Mouse (Mus musculus) right cerebral cortex, postnatal 4 days (tissue): ENCODE results near the gene Rtn2.
"Not testable (repeated sequence)": the region's sequence is repeated elsewhere in the genome, so short reads cannot be mapped to it uniquely, and the experiment has no call there.

Experiments
- DNase-seq: peaks from one replicate; pipeline ENCODE4 v3.0.0-alpha.2; 2022

The Rtn2 gene

GRCm38 (mm10) chr7:19269721-19270441 lies 12.5 kb upstream of the Rtn2 start:
- peak; percentile 25 for DNase-seq

- DNase-seq: no peak
Measured at GRCm38 (mm10) chr7:19270509-19271237, 11.8 kb upstream of the Rtn2 start.

GRCm38 (mm10) chr7:19271238-19272172 lies 10.9 kb upstream of the Rtn2 start, which contains the start of gene Vasp:
Gene Vasp (minus strand): TSS chr7:19271817.
- DNase-seq: peak; percentile 69

- DNase-seq: peak; percentile 59
Measured at GRCm38 (mm10) chr7:19272173-19272764, 10.2 kb upstream of the Rtn2 start.

GRCm38 (mm10) chr7:19276253-19276652 lies 6.2 kb upstream of the Rtn2 start:
- DNase-seq: no peak

- DNase-seq: no peak
Measured at GRCm38 (mm10) chr7:19279052-19279451, 3.4 kb upstream of the Rtn2 start.

- DNase-seq: no peak
Measured at GRCm38 (mm10) chr7:19279581-19280114, 2.8 kb upstream of the Rtn2 start, which contains the start of gene Ppm1n. Gene Ppm1n (minus strand): TSS chr7:19280064.

- DNase-seq: not testable (repeated sequence)
Measured at GRCm38 (mm10) chr7:19281680-19282304, 632 bp upstream of the Rtn2 start.

- peak; percentile 70 for DNase-seq
Measured at GRCm38 (mm10) chr7:19282791-19283405, 474 bp downstream of the Rtn2 start.

- DNase-seq: no peak
Measured at GRCm38 (mm10) chr7:19283406-19283804, 981 bp downstream of the Rtn2 start.

- peak; percentile 85 for DNase-seq
Measured at GRCm38 (mm10) chr7:19284763-19285162, 2.3 kb downstream of the Rtn2 start.

- peak; percentile 58 for DNase-seq
Measured at GRCm38 (mm10) chr7:19290969-19291596, 8.7 kb downstream of the Rtn2 start.

- peak; percentile 99 for DNase-seq
Measured at GRCm38 (mm10) chr7:19295503-19296185, 13.2 kb downstream of the Rtn2 start.

GRCm38 (mm10) chr7:19297034-19297433 lies 14.6 kb downstream of the Rtn2 start:
- DNase-seq: no peak

GRCm38 (mm10) chr7:19297794-19298193 lies 15.4 kb downstream of the Rtn2 start:
- DNase-seq: no peak

- peak; percentile 60 for DNase-seq
Measured at GRCm38 (mm10) chr7:19299194-19299593, 16.8 kb downstream of the Rtn2 start.

GRCm38 (mm10) chr7:19300501-19301421 lies 18.3 kb downstream of the Rtn2 start:
- DNase-seq: peak; percentile 88

- DNase-seq: no peak
Measured at GRCm38 (mm10) chr7:19301461-19302263, 19.2 kb downstream of the Rtn2 start.
